Mouse (Mus musculus): ENCODE data around the gene Gm21866.
"Not testable (repeated sequence)": the region's sequence is repeated elsewhere in the genome, so short reads cannot be mapped to it uniquely, and the experiment has no call there.

The Gm21866 gene

GRCm38 (mm10) chrY:13465479-13465878 lies at the start of gene Gm21866:
Gm21866 (minus strand) TSS chrY:13465579.
- DNase-seq (ENCODE audit: low read depth, low spot score) = not testable (repeated sequence)

DNA sequence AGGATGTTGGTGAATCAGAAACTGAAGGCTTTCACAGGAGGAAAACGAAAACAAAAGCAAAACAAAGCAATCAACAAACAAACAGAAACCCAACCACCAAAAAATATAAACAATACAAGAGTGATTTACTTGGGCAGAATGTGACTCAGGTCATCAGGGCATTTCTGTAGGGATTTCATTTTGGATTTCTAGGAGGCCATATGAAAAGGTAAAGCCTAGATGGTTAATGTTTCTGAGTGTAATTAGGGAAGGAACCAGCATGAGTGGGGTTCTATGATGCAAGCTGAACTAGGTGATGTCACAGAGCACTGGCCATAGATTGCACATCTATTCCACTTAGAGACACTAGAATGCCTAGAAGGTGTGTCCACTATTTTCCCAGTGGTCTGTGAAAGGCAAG lies 28.3 kb upstream of the Gm21866 start, which contains the start of gene Gm20773:
Gm20773 (plus strand) TSS at position 301 of the 400 bp plus-strand sequence.
- DNase-seq (ENCODE audit: low read depth, low spot score) = not testable (repeated sequence)
